Mouse (Mus musculus): Measurements from ENCODE around the gene A730071L15Rik. TPM values are rescaled to one million over a fixed set of nuclear protein-coding genes. Genes with fewer than 3 reads are reported as not detected.

A730071L15Rik gene
- not detected for total RNA-seq (2023)

DNA sequence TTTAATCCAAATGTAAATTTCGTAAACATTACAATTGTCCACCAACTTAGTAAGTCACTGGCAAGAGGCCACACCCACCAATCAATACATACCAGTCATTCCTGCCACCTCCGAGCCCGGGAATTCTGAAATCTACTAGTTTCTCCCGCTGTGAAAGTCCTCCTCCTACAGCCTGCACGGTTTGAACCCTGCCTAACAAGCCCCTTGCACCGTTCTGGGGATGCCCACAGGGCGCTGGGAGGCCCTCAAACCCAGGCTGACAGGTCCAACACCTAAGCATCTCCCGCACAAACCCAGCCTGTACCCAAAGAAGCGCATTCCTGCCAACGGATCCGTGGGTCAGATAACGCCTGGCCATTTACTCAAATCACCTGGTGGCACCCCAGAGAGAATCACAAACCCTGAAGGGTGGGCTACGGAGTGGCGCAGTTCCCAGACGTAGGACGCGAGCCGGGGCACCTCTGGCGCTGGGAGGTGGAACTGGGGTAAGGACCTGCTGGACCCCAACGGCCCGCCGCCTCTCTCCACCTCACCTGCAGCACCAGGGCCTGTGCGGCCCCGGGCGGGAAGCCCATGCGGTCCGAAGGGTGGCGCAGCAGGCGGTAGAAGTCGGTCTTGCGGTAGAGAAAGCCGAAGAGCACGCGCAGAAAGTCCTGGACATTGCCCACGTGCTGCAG lies at the start of gene A730071L15Rik:
Gene A730071L15Rik (plus strand): TSS at position 620 of the 677 bp plus-strand sequence.

GRCm38 (mm10) chr11:6200087-6200569 lies 299 bp downstream of the A730071L15Rik start, which contains the start of gene Nudcd3:
Gene Nudcd3 (minus strand): TSS chr11:6200415.

GRCm38 (mm10) chr11:6230012-6230411 lies 30.2 kb downstream of the A730071L15Rik start, which contains the start of gene Npc1l1:
Gene Npc1l1 (minus strand): TSS chr11:6230143.

Other genes starting within 250 kb of the A730071L15Rik start
- not detected for gene Gck, start 249.9 kb upstream of the A730071L15Rik start, total RNA-seq (2023)
- gene Ykt6, start 244.3 kb upstream of the A730071L15Rik start, total RNA-seq (2023): 10 to 100 TPM; 55.3 to 63.3 TPM
- gene Camk2b, start 133.7 kb upstream of the A730071L15Rik start, total RNA-seq (2023): 1 to 10 TPM in 1 of 2 experiments, under 1 TPM in 1; 0.75 to 1.3 TPM
- 10 to 100 TPM; 29.0 to 32.2 TPM for gene Nudcd3, start 386 bp downstream of the A730071L15Rik start, total RNA-seq (2023)
- not detected for gene Npc1l1, start 30.1 kb downstream of the A730071L15Rik start, total RNA-seq (2023)
- 10 to 100 TPM; 22.2 to 24.0 TPM for gene Ddx56, start 67.7 kb downstream of the A730071L15Rik start, total RNA-seq (2023)
- gene Tmed4, start 74.8 kb downstream of the A730071L15Rik start, total RNA-seq (2023): 10 to 100 TPM; 27.0 to 30.2 TPM
- 100 to 1,000 TPM; 115 to 127 TPM for gene Ogdh, start 91.6 kb downstream of the A730071L15Rik start, total RNA-seq (2023)
- gene Zmiz2, start 189.0 kb downstream of the A730071L15Rik start, total RNA-seq (2023): 10 to 100 TPM; 38.9 to 39.4 TPM
- gene Ppia, start 215.4 kb downstream of the A730071L15Rik start, total RNA-seq (2023): 100 to 1,000 TPM; 886 to 907 TPM
- gene H2afv, start 244.4 kb downstream of the A730071L15Rik start, total RNA-seq (2023): 10 to 100 TPM; 83.9 to 89.8 TPM

Measured in neutrophil, adult 83 days (primary cell).